Mouse (Mus musculus) adrenal gland, postnatal 36 days (tissue): ENCODE data around the gene Fam131b. TPM values are rescaled to one million over a fixed set of nuclear protein-coding genes. Genes with fewer than 3 reads are reported as not detected.

ENCODE experiments used
- DNase-seq, 2 experiments: peaks; one replicate each; pipeline ENCODE4 v3.0.0; 2021; ENCODE audit warnings: mixed read lengths in 1 of 2
- long read RNA-seq, 2 experiments: library from polyadenylated mRNA; stranded (forward); transcript quantifications; one replicate each; pipeline ENCODE4 v2.0.0; 2021; ENCODE audit warnings: borderline sequencing depth in 2 of 2
- total RNA-seq, 2 experiments: library from RNA; stranded (reverse); gene quantifications; 2 replicates each; pipeline ENCODE4 v1.2.3; 2021

The Fam131b gene
- under 1 TPM; 0.23 to 0.60 TPM for total RNA-seq
- long read RNA-seq, experiment 1 = 0 reads
- long read RNA-seq, experiment 2 = 0 reads

DNA sequence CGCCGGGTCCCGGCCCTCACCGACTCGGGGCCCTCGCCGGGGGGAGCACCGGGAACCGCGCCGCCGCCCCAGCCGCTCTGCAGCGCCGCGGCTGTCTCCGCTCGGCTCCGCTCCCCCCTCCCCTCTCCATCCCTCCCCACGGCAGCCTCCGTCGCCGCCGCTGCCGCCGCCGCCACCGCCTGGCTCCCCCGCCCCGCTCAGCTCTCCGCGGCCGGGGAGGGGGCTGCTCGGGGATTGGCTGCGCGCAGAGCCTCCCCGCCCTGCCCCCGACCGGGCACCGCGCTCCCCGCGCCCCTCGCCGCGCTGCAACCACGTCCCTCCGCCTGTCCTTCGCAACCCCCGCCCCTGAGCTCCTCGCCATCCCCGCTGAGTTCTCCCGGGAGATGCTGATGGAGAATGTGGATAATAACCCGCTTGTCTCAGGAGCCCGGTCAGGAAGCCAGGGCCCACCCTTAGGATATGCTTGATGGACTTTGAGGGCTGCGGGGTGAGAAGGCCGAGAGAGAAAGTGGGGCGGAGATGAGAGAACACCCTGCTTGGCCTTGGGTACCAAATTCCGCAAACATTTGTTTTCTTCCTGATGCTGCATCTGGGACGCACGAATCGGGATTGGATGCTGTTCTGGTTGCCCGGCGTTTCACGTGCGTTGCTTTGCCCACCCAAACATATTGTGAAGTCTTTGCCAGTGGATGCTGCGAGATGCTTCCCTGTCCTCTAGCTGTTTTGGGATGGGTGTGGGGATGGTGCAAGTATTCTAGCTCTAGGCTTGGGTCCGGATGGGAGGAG is at the start of gene Fam131b:
Gene Fam131b, minus strand, starts transcription at position 162 of the 786 bp plus-strand sequence.
- DNase-seq = peak; percentile 9

DNA sequence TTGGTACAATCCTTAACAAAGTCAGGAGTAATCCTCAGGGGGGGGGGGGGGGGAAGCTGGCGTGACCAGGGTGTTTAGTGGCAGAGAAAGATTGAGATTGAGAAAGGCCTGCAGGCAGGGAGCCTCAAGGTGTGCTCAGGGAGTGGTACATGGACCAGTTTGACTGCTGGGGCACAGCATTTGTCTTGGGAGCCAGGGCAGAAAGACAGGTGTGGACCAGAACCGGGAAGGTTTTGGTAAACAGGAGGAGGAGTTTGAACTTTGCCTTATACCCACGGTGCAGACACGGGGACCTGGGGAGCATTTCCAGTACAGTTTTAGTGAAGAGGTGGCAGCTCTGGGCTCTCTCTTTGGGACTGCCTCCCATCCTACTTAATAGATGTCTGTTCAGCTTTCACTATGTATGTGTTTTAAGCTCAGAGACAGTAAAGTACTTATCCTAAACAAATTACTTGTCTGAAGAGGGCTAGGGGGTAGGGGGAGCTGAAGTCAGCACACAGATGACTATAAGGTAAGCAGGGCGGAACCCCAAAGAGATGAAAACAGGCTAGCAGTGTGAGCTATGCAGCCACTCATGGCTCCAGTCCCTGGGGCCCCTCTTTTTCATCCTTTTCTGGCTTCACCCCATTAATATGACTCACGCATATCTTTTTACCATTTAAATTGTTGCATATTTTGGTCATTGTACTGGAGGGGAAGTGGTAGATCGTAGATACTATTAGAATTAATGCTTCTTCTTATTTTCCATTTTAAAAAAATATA is 49.4 kb upstream of the Fam131b start:
- DNase-seq = no peak

- peak; percentile 66 to 69 for DNase-seq
These were observed 48.5 kb upstream of the Fam131b start, which contains the start of gene Epha1 for GRCm38 (mm10) chr6:42372816-42373547. Gene Epha1, minus strand, starts transcription at chr6:42373268.

DNA sequence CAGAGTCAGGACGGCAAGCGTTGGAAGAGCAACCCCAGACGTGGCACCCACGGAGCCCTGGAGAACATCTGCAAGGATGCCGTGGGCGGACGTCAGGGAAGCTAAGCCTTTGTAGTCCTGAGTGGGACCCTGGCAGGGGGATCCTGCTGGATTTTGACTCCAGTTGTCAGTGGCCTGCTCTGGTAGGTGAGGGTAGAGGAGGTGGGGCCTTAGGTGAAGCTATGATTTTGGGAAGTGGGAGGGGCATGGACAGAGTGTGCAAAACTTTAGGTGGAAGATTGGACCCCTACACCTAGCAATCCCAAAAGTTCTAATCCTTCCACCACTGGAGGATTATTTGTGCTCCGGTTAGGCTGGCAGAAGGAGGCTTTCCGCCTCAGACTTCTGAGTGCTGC is 48.0 kb upstream of the Fam131b start:
- DNase-seq = no peak

GRCm38 (mm10) chr6:42372001-42372400 is 47.6 kb upstream of the Fam131b start:
- no peak for DNase-seq

- no peak for DNase-seq
These were observed 46.4 kb upstream of the Fam131b start for GRCm38 (mm10) chr6:42370630-42371363.

- no peak for DNase-seq
These were observed 45.4 kb upstream of the Fam131b start for GRCm38 (mm10) chr6:42369870-42370269.

GRCm38 (mm10) chr6:42365215-42365614 is 40.8 kb upstream of the Fam131b start:
- DNase-seq = no peak

- DNase-seq = no peak
These were observed 40.2 kb upstream of the Fam131b start for GRCm38 (mm10) chr6:42364607-42365006.

DNA sequence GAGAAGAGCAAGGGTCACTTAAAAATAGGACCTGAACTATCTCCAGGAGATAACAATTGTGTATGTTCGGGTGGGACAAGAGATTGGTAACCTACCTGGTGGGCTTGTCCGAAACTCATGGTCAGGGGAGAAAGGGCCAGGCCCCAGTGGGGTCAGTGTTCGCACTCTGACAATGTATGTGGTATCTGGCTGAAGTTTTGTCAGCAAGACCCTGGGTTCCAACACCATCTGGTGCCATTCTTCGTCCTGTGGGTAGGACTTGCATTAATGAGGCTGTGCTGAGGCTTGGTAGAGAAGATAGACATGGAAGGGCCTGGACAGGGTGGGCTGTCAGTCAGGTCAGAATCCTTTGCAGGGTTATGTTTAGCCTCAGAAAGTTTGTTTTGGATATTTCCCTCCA is 39.6 kb upstream of the Fam131b start:
- no peak for DNase-seq

GRCm38 (mm10) chr6:42362974-42363373 is 38.5 kb upstream of the Fam131b start:
- DNase-seq = no peak

- DNase-seq = no peak
These were observed 38.1 kb upstream of the Fam131b start for GRCm38 (mm10) chr6:42362497-42362896.

DNA sequence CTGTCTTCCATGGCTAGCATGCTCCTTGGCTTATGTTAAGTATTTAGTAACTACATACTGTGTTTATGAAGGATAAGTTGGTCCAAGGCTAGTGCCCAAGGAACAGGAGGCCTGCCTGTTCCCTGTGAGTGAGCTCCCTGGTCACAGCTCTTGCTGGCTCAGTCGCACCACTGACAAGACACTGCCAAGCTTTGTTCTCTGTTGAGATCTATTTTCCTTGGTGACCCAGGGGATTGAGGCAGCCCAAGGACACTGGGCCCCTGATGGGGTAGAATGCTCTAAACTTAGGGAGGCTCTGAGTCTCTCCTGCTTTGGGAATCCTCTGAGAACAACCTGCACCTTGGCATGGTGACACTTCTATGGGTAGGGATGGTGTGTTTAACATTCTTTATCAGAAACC is 37.6 kb upstream of the Fam131b start:
- DNase-seq = peak in 1 of 2 experiments; percentile 40

DNA sequence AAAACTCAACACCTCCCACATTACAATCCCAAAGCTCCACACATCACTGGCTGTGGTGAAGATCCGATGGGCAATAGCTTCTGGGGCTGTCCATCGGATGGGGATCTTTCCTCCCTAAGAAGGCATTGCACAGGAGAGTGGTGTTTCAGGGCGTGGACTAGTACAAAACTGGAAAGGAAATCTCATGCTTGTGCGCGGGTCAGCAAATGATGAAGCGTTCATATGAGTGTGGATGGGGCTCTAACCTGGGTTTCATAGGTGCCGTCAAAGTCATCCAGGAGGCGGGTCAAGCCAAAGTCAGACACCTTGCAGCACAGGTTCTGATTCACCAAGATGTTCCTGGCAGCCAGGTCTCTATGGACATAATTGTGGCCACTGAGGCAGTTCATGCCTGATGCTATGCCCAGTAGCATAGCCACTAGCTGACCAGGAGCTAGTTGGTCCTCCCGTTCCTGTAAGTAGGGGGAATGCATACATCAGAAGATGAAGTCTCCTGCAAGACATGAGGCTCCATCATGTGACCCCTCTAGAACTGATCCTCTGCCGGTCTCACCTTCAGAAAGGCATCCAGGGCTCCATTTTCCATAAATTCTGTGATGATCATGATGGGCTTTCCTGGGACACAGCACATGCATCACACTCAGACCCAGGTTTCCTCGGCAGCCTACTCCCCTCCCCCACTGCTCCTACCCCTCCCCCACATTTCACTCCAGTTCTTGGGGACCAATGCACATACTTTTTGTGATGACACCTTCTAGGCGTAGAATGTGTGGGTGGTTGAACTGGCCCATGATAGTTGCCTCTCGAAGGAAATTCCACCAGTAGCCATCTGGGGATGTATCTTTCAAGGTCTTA is 36.8 kb upstream of the Fam131b start:
- DNase-seq = no peak

DNA sequence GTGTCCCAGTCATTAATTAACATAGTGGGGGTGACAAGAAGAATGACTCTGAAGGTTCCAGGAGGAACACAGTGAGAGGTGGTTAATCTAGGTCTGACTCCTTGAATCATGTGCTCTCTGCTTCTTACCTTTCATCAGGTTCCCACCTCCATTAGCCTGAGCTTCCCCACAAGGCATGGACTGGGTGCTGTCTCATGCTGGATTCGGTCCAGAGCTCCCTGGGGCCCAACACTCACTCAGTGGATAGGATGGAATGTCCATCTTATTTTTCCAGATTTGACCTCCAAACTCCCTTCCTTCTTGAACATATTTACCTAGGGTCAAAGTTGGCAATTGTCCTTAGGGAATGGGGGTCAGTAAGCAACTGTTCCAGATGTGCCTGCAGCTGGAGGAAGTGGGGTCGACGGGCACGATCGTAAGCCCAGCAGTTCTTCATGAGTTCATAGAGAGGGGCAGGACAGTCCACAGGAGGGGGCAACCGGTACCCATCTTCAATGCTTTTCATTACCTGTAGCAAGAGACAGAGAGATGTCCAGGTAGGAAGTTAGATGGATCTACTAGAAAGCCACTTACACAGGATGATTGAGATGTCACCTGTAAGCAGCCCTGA is 35.9 kb upstream of the Fam131b start:
- no peak for DNase-seq

- no peak for DNase-seq
These were observed 35.1 kb upstream of the Fam131b start for GRCm38 (mm10) chr6:42359364-42360147.

GRCm38 (mm10) chr6:42358901-42359300 is 34.5 kb upstream of the Fam131b start:
- DNase-seq = no peak

GRCm38 (mm10) chr6:42357901-42358300 is 33.5 kb upstream of the Fam131b start:
- DNase-seq = no peak

DNA sequence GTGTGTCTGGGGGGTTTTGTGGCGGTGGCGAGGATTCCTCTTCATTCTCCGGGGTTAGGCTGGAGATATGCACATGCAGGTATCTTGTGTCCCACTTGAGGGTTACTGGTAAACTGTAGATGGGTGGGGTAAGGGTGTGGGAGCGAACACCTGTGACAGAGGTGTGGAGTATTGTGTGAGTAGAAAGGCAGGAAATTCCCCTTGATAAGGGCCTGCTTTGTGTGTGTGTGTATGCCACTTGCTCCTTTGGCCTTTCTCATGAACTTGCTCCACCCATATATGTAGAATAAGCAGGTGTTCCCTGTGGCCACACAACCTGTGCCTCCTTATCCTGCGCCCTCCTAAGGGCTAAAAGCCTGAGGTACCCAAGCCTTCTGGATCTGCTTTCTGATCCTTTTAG is 32.5 kb upstream of the Fam131b start:
- DNase-seq = no peak
